Mouse (Mus musculus): ENCODE measurements around the gene 4930568D16Rik.

4930568D16Rik gene

GRCm38 (mm10) chr2:35367629-35368028, at the start of gene 4930568D16Rik:
Gene 4930568D16Rik, minus strand, starts transcription at chr2:35367729.
- no peak for DNase-seq

- no peak for DNase-seq
Observed at GRCm38 (mm10) chr2:35417231-35417630, 49.7 kb upstream of the 4930568D16Rik start.

- no peak for DNase-seq
Observed at GRCm38 (mm10) chr2:35416473-35416872, 48.9 kb upstream of the 4930568D16Rik start.

DNA sequence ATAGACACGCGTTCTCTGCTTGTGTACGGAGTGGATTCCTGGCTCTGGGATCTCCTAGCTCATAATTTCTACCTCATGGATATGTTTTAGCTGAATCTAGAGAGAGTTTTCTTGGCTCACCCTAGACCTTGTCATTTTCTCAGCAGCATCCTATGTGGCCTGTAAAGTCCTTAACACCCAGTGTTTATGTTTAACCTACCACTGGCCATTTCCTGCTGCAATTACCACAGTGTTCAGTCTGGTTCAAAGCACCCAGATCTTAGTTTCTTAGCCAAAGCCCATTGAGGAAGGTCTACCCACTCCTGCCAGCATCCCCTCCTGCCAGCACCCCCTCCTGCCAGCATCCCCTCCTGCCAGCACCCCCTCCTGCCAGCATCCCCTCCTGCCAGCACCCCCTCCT, 45.3 kb upstream of the 4930568D16Rik start:
- no peak for DNase-seq

DNA sequence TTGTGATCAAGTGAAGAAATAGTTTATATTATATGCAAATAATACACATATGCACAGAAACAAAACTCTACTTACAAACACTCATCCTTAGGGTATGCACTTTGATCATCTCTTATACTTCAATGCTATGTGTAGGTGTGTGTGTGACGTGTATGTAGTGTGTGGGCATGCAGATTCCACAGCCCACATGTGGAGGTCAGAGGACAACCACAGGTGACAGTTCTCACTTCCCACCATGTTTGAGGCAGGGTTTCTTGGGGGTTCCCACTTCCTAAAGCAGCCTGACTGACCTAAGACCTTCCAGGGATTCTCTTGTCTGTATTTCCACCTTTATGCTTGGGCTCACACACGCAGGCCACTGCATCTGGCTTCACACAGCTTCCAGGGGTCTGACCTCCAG, 44.7 kb upstream of the 4930568D16Rik start:
- DNase-seq = no peak

- DNase-seq = no peak
Observed at GRCm38 (mm10) chr2:35411640-35412190, 44.2 kb upstream of the 4930568D16Rik start.

GRCm38 (mm10) chr2:35409466-35409865, 41.9 kb upstream of the 4930568D16Rik start:
- no peak for DNase-seq

DNA sequence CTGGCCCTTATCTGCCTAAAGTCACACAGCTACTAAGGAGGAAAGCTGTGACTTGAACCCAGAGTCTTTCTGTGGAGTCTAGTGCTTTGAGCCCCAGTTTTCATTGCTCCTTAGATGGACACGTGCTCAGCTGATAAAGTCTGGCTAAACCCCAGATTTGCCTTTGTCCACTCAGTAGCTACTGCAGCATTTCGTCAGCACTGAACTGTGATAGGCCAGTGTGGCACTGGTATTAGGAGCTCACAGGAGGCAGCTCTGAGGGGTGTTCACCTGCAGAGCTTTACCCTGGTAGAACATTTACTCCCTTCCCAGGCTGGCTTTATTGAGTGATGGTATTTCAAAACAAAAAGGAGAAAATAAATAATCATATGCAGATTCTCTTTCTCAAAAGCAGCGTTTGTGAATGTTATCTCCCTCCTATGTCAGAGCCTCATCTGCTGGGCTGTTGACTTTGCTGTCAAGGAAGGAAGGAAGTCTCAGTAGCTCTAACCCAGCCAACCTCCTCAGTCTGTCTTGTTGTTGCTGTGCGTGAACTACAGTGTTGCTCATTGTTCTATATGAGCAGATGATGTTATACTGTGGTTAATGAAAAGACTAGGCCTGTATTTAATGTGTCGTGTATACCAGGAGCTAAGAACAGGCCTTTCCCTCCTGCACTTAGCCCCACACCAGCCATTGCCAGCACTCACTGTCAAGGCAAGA, 41.0 kb upstream of the 4930568D16Rik start:
- no peak for DNase-seq

DNA sequence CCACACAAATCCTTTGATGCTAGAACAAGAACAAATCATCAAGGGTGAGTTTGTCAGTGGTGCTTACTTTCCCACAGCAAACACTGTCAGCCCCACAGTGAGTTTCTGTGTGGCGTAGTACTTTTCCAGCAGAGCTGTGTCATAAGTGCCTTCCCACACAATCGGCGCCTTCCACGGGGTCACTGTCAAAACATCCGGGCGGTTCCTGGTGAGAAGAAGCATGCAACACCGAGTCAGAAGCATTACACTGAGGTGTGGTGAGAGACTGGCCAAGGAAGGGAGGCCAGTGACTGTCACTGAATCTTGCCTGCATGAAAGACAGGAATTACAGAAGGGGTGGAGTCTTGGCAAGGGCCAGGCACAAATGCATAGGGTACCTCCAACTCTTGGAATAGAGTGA, 40.3 kb upstream of the 4930568D16Rik start:
- DNase-seq = no peak

- no peak for DNase-seq
Observed at GRCm38 (mm10) chr2:35407266-35407665, 39.7 kb upstream of the 4930568D16Rik start.

DNA sequence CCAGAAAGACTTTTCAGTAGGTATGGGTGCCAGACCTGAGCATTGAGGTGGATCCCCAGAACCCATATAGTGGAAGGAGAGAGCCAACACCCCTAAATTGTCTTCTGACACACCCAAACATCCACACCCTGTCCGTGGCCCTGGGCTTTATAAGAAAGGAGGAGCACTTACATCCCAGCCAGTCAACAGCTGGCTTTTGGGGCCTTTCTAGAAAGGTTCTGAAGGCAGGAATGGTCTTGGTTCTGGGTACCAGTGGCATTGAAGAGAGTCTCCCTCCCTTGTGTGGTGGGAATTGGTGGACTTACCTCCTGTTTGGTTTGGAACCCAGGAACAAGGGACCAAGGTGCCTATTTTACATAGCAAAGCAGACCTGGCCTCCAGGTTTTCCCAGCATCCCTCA, 39.1 kb upstream of the 4930568D16Rik start:
- DNase-seq = no peak

- DNase-seq = no peak
Observed at GRCm38 (mm10) chr2:35402391-35402790, 34.9 kb upstream of the 4930568D16Rik start.

DNA sequence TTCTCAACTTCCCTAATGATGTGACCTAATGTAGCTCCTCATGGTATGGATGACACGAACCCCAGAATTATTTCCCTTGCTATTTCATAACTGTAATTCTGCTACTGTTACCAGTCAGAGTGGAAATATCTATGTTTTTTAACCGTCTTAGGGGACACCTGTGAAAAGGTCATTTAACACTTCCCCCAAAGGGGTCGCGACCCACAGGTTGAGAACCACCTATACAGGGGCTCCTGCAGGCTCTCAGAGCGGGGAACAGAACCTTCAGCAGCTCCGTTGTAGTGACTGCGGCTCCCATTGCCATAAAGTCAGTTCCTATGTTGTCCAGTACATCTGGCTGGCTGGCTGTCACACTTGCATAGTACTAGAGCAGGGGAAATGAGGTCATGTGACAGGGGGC, 33.2 kb upstream of the 4930568D16Rik start:
- no peak for DNase-seq

- DNase-seq = no peak
Observed at GRCm38 (mm10) chr2:35398184-35398828, 30.8 kb upstream of the 4930568D16Rik start.

DNA sequence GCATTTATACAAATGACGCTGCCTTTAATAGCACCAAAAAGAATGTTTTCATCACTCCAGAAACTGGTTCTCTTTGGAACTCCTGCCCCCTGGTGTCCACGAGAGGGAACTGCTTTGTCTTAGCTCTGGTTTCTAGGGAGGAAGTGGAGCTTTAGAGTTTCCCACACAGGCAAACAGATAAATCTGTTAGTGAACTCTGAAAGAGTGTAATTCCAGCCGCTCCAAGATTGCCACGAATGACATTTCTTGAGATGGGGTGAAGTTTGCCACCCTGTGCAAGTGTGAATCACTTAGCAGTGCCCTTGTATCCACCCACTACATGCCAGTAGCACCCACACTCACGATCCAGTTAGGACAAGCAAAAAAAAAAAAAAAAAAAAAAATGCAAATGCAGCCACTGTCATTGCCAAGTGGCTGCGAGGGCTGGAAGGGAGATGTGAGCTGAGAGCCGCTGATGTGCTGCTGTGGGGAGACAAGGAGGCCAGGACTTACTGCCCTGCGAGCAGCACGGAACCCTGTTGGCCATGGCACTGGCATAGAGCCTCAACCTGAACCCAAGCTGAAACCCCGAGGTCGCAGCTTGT, 30.2 kb upstream of the 4930568D16Rik start:
- peak; percentile 11 for DNase-seq

GRCm38 (mm10) chr2:35397096-35397495, 29.6 kb upstream of the 4930568D16Rik start, which contains the start of gene 4930402F06Rik:
Gene 4930402F06Rik, minus strand, starts transcription at chr2:35397175.
- DNase-seq = no peak

GRCm38 (mm10) chr2:35385441-35385871, 17.9 kb upstream of the 4930568D16Rik start:
- no peak for DNase-seq

DNA sequence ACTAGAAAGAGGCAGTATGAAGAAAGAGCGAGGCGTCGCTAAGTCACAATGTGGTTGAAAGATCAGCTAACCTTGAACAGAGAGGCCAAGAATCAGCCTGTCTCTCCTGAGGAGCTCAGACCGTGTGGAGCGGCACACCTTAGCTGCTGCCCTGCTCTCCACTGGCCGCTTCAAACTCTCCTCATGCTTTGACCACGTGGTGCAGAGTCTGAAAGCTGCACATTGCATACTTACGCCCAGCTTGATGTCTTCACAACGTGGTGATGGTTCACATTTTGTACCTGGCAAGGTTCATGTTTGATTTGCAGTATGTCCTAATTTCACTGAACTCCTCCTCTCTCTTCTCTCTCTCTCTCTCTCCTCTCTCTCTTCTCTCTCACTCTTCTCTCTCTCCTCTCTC, 11.8 kb upstream of the 4930568D16Rik start:
- DNase-seq = no peak

- no peak for DNase-seq
Observed at GRCm38 (mm10) chr2:35377600-35377999, 10.1 kb upstream of the 4930568D16Rik start.

DNA sequence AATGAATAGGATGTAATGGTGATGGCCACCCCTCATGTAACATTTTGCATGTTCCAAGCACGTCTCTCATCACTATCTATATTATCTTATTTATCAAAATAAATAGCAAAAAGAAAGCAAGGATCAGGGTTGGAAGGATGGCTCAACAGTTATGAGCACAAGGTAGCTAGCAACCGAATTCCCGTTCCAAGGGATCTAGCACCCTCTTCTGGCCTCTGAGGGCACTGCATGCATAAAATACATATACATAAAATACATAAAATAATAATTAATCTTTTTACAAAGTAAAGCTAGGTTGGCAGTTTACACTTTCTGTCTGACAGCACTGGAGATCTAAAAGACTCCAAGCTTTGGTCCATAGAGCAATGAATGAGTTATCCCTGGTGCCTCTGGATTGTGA, 5.5 kb upstream of the 4930568D16Rik start:
- no peak for DNase-seq

DNA sequence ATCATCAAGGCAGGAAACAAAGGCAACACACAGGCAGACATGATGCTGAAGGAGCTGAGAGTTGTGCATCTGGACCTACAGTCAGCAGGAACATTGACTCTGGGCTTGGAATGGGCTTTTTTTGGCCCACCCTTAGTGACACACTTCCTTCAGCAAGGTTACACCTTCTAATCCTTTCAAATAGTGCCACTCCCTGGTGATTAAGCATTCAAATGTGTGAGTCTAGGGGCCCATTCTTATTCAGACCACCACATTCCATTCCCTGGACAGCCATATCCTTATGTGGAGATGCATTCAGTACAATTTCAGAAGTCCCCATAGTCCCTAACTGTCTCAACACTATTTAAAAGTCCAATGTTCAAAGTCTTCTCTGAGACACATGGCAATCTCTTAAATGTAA, 3.2 kb upstream of the 4930568D16Rik start:
- no peak for DNase-seq

GRCm38 (mm10) chr2:35349184-35349583, 18.3 kb downstream of the 4930568D16Rik start:
- no peak for DNase-seq

DNA sequence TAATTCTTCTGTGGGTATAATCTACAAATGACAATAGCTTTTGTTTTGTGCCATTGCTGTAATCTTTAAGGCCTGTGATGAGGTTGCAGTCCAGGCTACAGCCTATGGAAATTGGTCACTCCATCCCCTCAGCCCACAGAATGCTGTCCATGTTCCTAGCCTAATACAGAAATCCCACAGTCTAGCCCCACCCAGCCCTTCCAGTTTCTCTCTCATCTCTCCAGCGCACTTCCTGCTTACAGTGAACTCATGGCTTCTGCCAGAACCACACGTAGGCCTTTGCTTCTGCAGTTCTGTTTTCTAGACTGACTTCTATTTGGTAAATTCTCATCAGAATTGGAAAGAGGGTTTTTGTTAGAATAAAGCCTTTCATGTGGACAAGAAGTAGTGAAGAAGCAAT, 21.5 kb downstream of the 4930568D16Rik start:
- no peak for DNase-seq

- no peak for DNase-seq
Observed at GRCm38 (mm10) chr2:35342605-35343004, 24.9 kb downstream of the 4930568D16Rik start.
